Comparison of ENCODE assay signal across 27 mouse cellular contexts in genomic region chr16:32723163-32723562, GRCm38 (mm10). TPM values are rescaled to one million over a fixed set of nuclear protein-coding genes. Genes with fewer than 3 reads are reported as not detected.
"Had no signal": no experiment of that assay in that cellular context is flagged by ENCODE, and none has a peak within 500 bp of the region (broad histone marks: within the 10 kb centered on the region; RNA-seq: fewer than 3 reads in every experiment).

No protein-coding gene starts in this region.

- H3K4me1 ChIP-seq: heart, embryonic 15.5 days; hindbrain, embryonic 13.5 days; hindbrain, embryonic 15.5 days; limb, embryonic 13.5 days; limb, embryonic 15.5 days had no signal

- H3K4me3 ChIP-seq: heart, adult 2 months; heart, embryonic 13.5 days; heart, embryonic 15.5 days; hindbrain, embryonic 13.5 days; hindbrain, embryonic 15.5 days; kidney, embryonic 15.5 days; limb, embryonic 13.5 days; limb, embryonic 15.5 days; liver, embryonic 13.5 days had no signal

- H3K9me3 ChIP-seq: heart, embryonic 13.5 days; heart, embryonic 15.5 days; hindbrain, embryonic 13.5 days; hindbrain, embryonic 15.5 days; kidney, embryonic 15.5 days; limb, embryonic 13.5 days; limb, embryonic 15.5 days; liver, embryonic 13.5 days had no signal

- H3K36me3 ChIP-seq: heart, embryonic 13.5 days; heart, embryonic 15.5 days; hindbrain, embryonic 13.5 days; hindbrain, embryonic 15.5 days; kidney, embryonic 15.5 days; limb, embryonic 13.5 days; limb, embryonic 15.5 days; liver, embryonic 13.5 days had no signal

- H3K9ac ChIP-seq: heart, embryonic 13.5 days; heart, embryonic 15.5 days; hindbrain, embryonic 13.5 days; hindbrain, embryonic 15.5 days; kidney, embryonic 15.5 days; limb, embryonic 13.5 days; limb, embryonic 15.5 days; liver, embryonic 13.5 days had no signal

- H3K27ac ChIP-seq: heart, adult 2 months; heart, embryonic 13.5 days; heart, embryonic 15.5 days; hindbrain, embryonic 13.5 days; hindbrain, embryonic 15.5 days; hindbrain, postnatal 0 days; kidney, embryonic 15.5 days; kidney, postnatal 0 days; limb, embryonic 13.5 days; limb, embryonic 15.5 days; liver, embryonic 13.5 days had no signal

- ATAC-seq: hindbrain, postnatal 0 days had no signal

- H3K4me2 ChIP-seq: heart, embryonic 11.5 days; heart, embryonic 13.5 days; heart, embryonic 15.5 days; hindbrain, embryonic 13.5 days; hindbrain, embryonic 15.5 days; kidney, embryonic 15.5 days; limb, embryonic 13.5 days; limb, embryonic 15.5 days; liver, embryonic 11.5 days; liver, embryonic 13.5 days had no signal

- H3K27me3 ChIP-seq: heart, embryonic 13.5 days; heart, embryonic 15.5 days; hindbrain, embryonic 13.5 days; hindbrain, embryonic 15.5 days; kidney, embryonic 15.5 days; limb, embryonic 15.5 days; liver, embryonic 13.5 days had no signal

- DNase-seq: gastrocnemius, postnatal 14 days; gastrocnemius, postnatal 36 days; heart, adult 11 months; heart, adult 2 months; heart, postnatal 14 days; heart, postnatal 36 days; kidney, adult 18-20 months; kidney, adult 8-10 months; kidney, postnatal 14 days; kidney, postnatal 36 days; layer of hippocampus, adult 9-11 months; layer of hippocampus, postnatal 36 days; left cerebral cortex, postnatal 4 days; liver, embryonic 13.5 days had no signal

RNA-seq across cellular contexts. Expression of gene Muc4, which starts 12.5 kb away (rescaled TPM):
- polyA plus RNA-seq: heart, embryonic 15.5 days; heart, postnatal 0 days; hindbrain, embryonic 13.5 days; hindbrain, embryonic 15.5 days; hindbrain, postnatal 0 days; limb, embryonic 11.5 days; limb, embryonic 13.5 days; limb, embryonic 15.5 days had no signal
